Mouse (Mus musculus) midbrain, postnatal 0 days (tissue): ENCODE measurements around the gene Ubl4b. TPM values are rescaled to one million over a fixed set of nuclear protein-coding genes. Genes with fewer than 3 reads are reported as not detected.

Source experiments
- ATAC-seq: fragments of 200-750 bp; cut with Nextera tagmentation; 2 replicates; pipeline ENCODE4 v1.8.0; 2017; ENCODE audit warnings: moderate number of reproducible peaks, mild to moderate bottlenecking, moderate TSS enrichment, moderate library complexity; ENCODE audit not compliant: low FRiP score
- DNase-seq: peaks from one replicate; pipeline ENCODE4 v3.0.0-alpha.2; 2015; ENCODE audit warnings: low spot score
- H3K27ac ChIP-seq: fragments of 300-500 bp; sonication (generic); 2 replicates; pipeline ENCODE4 v1.5.1; 2014; ENCODE audit warnings: low read depth, mild to moderate bottlenecking, low read length, mixed read lengths
- H3K27me3 ChIP-seq: fragments of 300-500 bp; sonication (generic); 2 replicates; pipeline ENCODE4 v1.6.1; 2014; ENCODE audit warnings: low read length, control low read depth, mixed read lengths; ENCODE audit not compliant: insufficient read depth
- H3K36me3 ChIP-seq: fragments of 300-500 bp; sonication (generic); 2 replicates; pipeline ENCODE4 v1.6.1; 2014; ENCODE audit warnings: low read length, control low read depth, mixed read lengths; ENCODE audit not compliant: insufficient read depth
- H3K4me1 ChIP-seq: fragments of 300-500 bp; sonication (generic); 2 replicates; pipeline ENCODE4 v1.6.1; 2014; ENCODE audit warnings: mild to moderate bottlenecking, control low read depth, antibody characterized with exemption, low read length, mixed read lengths; ENCODE audit not compliant: insufficient read depth
- H3K4me2 ChIP-seq: fragments of 300-500 bp; sonication (generic); 2 replicates; pipeline ENCODE4 v1.6.1; 2014; ENCODE audit warnings: low read depth, mild to moderate bottlenecking, low read length, mixed read lengths; ENCODE audit not compliant: poor library complexity, severe bottlenecking
- H3K4me3 ChIP-seq: fragments of 300-500 bp; sonication (generic); 2 replicates; pipeline ENCODE4 v1.5.1; 2014; ENCODE audit warnings: low read depth, mild to moderate bottlenecking, low read length, moderate library complexity
- H3K9ac ChIP-seq: fragments of 300-500 bp; sonication (generic); replicated peaks from 2 replicates; pipeline ENCODE4 v1.6.1; 2014; ENCODE audit warnings: mild to moderate bottlenecking, low read length, moderate library complexity, mixed read lengths; ENCODE audit not compliant: poor library complexity, severe bottlenecking
- H3K9me3 ChIP-seq: fragments of 300-500 bp; sonication (generic); 2 replicates; pipeline ENCODE4 v1.6.1; 2016; ENCODE audit warnings: low read length, control low read depth
- CTCF ChIP-seq: IDR thresholded peaks from 2 replicates; pipeline ENCODE4 v1.5.1; 2016; ENCODE audit warnings: antibody characterized with exemption, mild to moderate bottlenecking
- WGBS: fragments of 180-500 bp; shearing (Covaris S2); extraction: QIAGEN DNeasy Blood & Tissue Kit; methylation state at CpG from one replicate; pipeline ENCODE4 v1.1.7; 2014; 5-methylcytosine and 5-hydroxymethylcytosine counted together
- polyA plus RNA-seq: library from polyadenylated mRNA; unstranded; fragments of >200 nt; fragmentation: Nextera tagmentation; extraction: Ambion mirVana; gene quantifications from 2 replicates; pipeline ENCODE4 v1.2.1, GENCODE M21; 2015
- total RNA-seq: library from RNA; depleted of rRNA; stranded (reverse); fragments of >200 nt; gene quantifications from 2 replicates; pipeline ENCODE4 v1.2.3, GENCODE M21; 2014

Ubl4b gene
- total and polyA plus RNA-seq, 2 experiments from 2014 or later = not detected

DNA sequence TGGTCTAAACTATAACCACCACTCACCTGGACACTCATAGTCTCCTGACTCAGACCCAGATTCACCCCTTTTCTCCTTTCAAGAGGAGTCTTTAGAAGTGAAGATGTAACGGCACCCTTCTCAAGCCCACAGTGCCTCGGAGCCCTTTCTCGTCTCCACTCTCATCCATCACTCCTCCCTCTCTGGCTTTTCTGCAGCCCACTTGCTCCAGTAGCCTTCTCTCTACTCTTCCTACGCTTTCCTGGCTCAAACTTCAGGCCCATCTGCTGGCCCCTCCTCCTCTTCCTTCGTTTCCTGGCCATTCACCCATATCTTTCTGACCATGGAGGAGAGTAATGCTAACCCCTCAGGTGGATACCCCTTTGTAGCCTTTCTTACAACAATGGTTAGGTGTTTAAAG, 33.9 kb downstream of the Ubl4b start:
- Histone ChIP-seq H3K9ac (no peak overlapping the region), H3K9me3 (no peaks in the 10 kb centered on the region), H3K4me2 (no peak overlapping the region), H3K27ac (no peak overlapping the region), H3K4me3 (no peak overlapping the region), H3K27me3 (no peaks in the 10 kb centered on the region), H3K36me3 (no peaks in the 10 kb centered on the region), H3K4me1 (peaks cover 7% of the 10 kb centered on the region; the same call in 1 of the 2 replicates)
- DNase-seq (no peak), ATAC-seq (no peak)
- WGBS = 87% methylated on average over 5 of the region's 5 CpGs
- no peak for TF ChIP-seq CTCF

DNA sequence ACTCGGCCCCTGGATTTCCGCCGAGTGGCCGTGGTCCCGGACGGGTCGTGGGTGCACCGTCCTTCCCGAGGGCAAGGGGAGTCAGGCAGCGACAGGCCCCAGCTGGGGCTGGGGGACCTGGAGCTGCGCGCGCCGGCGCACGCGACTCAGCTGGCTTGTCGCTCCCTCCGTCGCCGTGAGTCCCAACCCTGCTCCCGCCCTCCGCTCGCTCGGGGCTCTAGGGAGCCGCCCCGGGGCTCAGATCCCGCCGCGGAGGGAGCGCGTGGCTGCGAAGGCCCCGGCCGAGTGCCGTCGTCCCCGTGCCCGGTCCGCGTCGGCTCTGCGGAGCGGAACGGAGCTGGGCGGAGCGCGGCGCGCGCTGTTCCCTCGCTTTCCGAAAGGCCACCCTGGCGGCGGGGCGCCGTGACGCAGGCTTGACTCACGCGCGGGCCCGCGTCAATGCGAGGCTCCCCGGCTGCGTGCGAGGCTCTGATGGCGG, 37.2 kb downstream of the Ubl4b start, which contains the start of gene Slc6a17:
TSS of gene Slc6a17 (minus strand) at position 388 of the 478 bp plus-strand sequence.
- peak; percentile 51 for TF ChIP-seq CTCF
- Histone ChIP-seq H3K27me3 (no peaks in the 10 kb centered on the region), H3K9me3 (no peaks in the 10 kb centered on the region), H3K9ac (peak within 1 kb of the TSS; percentile 74), H3K4me1 (peaks cover 12% of the 10 kb centered on the region; the same call in 1 of the 2 replicates), H3K27ac (peak within 1 kb of the TSS; percentile 78), H3K4me2 (peak within 1 kb of the TSS; percentile 67), H3K4me3 (peak within 1 kb of the TSS; percentile 70), H3K36me3 (0 out of 2 replicates have a peak, but pooled peaks cover 3% of the 10 kb centered on the region)
- 0% methylated on average over 52 of the region's 68 CpGs for WGBS
- ATAC-seq (peak; percentile 87), DNase-seq (peak; percentile 63)

DNA sequence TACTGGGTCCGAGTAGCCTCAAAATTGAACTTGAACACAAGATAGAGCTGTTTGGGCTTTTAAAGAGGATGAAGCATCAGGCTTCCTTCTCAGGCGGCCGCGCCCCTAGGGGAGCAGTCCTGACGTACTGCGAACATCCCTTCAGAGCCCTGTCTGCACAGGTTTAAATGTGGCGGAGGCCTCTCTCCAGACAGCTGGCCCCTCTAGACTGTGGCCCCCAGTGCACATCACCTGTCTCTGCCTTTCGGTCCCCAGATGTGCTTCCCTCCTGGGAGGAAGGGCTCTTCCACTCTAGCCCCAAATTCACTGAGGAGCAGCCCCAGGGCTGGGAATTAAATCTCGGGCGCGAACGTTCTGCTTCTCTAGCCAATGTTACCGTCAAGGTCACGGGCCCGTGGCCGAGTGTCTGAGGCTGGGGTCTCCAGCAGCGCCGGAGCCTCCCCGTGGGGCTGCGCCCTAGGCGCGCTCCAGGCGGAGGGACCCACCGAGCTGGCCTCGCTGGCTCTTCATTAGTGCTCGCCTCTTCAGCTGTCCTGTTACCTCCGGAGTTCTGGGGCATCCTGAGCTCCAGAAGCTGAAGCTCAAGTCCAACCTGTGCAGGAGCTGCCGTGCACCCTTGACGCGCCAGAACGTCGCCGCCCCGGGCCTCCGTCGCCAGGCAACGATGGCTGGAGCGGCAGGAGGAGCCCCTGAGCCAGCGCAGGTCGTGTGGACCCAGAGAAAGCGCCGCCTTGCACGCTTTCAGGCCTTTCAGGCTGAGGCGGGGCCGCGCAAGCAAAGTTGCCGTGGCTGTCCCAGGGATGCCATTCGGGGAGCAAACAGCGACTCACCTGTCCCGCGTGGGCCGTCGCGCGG, 37.9 kb downstream of the Ubl4b start:
- H3K27me3 ChIP-seq = no peaks in the 10 kb centered on the region
- H3K27ac ChIP-seq = peak overlapping the region; percentile 78
- peak overlapping the region; percentile 74 for H3K9ac ChIP-seq
- TF ChIP-seq CTCF = peak; percentile 58
- peaks cover 12% of the 10 kb centered on the region; the same call in 1 of the 2 replicates for H3K4me1 ChIP-seq
- 0 out of 2 replicates have a peak, but pooled peaks cover 3% of the 10 kb centered on the region for H3K36me3 ChIP-seq
- 4% methylated on average over 51 of the region's 55 CpGs for WGBS
- ATAC-seq (peak; percentile 73), DNase-seq (peak; percentile 67)
- peak overlapping the region; percentile 70 for H3K4me3 ChIP-seq
- no peaks in the 10 kb centered on the region for H3K9me3 ChIP-seq
- H3K4me2 ChIP-seq = peak overlapping the region; percentile 67

DNA sequence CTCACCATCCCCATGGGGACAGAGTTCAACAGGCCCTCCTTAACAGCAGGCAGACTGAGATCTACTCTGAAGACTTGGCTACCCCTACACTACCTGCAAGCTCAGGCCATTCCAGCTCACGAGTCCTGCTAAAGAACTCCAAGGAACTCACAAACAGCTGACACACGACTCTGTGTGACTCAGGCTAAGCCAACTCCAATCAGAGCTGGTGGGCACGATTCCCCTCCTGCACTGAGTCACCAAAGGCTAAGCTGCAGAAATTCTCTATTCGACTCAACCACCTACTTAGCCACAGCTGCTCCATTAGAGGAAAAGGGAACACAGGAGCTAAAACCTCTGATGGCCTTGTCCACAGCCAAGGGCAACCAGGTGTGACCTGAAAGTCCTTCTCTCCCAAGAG, 38.9 kb downstream of the Ubl4b start:
- TF ChIP-seq CTCF = no peak
- 77% methylated on average over 4 of the region's 4 CpGs for WGBS
- H3K36me3 ChIP-seq = 0 out of 2 replicates have a peak, but pooled peaks cover 3% of the 10 kb centered on the region
- no peak overlapping the region for H3K9ac ChIP-seq
- no peaks in the 10 kb centered on the region for H3K9me3 ChIP-seq
- peak overlapping the region; percentile 70; the same call in 1 of the 2 replicates for H3K4me3 ChIP-seq
- ATAC-seq (no peak), DNase-seq (no peak)
- H3K27me3 ChIP-seq = no peaks in the 10 kb centered on the region
- H3K4me2 ChIP-seq = peak overlapping the region; percentile 67
- no peak overlapping the region for H3K27ac ChIP-seq
- H3K4me1 ChIP-seq = peaks cover 12% of the 10 kb centered on the region; the same call in 1 of the 2 replicates

DNA sequence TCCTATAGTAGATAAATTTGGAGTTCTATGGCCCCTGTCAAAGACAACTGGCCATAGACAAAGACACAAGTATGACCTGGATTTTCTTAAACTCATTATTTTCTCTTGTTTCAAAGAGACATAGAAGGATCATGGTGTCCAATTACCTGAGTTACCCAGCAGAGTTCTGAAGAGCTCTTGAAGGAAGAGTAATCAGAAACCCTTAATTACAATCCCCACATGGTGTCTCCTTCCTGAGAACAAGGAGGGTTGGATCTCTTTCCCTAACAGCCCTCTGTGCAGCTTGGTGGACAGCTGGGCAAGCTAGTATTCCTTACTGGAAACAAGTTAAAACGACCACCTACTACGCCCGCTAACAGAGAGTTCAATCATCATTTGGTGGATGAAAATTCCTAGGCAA, 43.5 kb downstream of the Ubl4b start:
- Histone ChIP-seq H3K9me3 (no peaks in the 10 kb centered on the region), H3K4me2 (no peak overlapping the region), H3K4me1 (peaks cover 5% of the 10 kb centered on the region; the same call in 1 of the 2 replicates), H3K9ac (no peak overlapping the region), H3K36me3 (0 out of 2 replicates have a peak, but pooled peaks cover 3% of the 10 kb centered on the region), H3K27me3 (no peaks in the 10 kb centered on the region), H3K27ac (no peak overlapping the region), H3K4me3 (no peak overlapping the region)
- ATAC-seq = no peak
- no peak for TF ChIP-seq CTCF
- WGBS = 89% methylated on average over 3 of the region's 3 CpGs
- DNase-seq = no peak

DNA sequence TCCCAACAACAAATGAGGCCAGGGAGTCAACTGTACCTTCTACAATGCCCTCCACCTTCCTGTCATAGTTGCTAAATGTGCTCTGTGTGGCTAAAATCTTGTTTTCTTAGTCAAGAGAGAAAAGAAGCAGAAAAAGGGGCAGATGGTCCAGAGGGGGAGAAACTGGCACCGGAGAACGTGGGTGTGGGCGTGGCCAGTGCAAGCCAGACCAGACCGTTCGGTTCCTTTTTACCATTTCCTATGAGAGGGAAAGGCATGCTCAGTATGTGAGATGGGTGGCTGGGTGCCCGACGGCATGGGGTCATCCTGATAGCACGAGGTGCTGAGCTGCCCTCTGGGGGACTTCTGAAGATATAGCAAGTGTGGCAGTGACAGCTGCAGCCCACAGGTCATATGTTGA, 46.2 kb downstream of the Ubl4b start:
- Histone ChIP-seq H3K4me1 (peaks cover 6% of the 10 kb centered on the region; the same call in 1 of the 2 replicates), H3K4me2 (no peak overlapping the region), H3K9me3 (no peaks in the 10 kb centered on the region), H3K27ac (no peak overlapping the region), H3K36me3 (0 out of 2 replicates have a peak, but pooled peaks cover 3% of the 10 kb centered on the region), H3K4me3 (no peak overlapping the region), H3K27me3 (no peaks in the 10 kb centered on the region), H3K9ac (no peak overlapping the region)
- DNase-seq = no peak
- TF ChIP-seq CTCF = no peak; the same call in 1 of the 2 replicates
- ATAC-seq = no peak
- WGBS = 81% methylated on average over 8 of the region's 8 CpGs
